1 mouse cellular context compared by ENCODE assay signal in genomic region chr8:31031721-31032591, GRCm38 (mm10).
TF ChIP-seq lines count a peak whose summit lies in the region.

No protein-coding gene starts in this region.

TF ChIP-seq in CH12.LX, 34 proteins besides CTCF, POLR2A, EP300 and RAD21 (continued from another document):
- TF ChIP-seq ELF1 (IDR thresholded peaks at IDR 0.05; ENCODE audit: low read depth, low read length): peak; percentile 61; the same call in 1 of the 2 replicates
- TF ChIP-seq MEF2A (IDR thresholded peaks at IDR 0.05; ENCODE audit: borderline replicate concordance, low read depth, low read length): no peak
- TF ChIP-seq CHD2 (IDR thresholded peaks at IDR 0.05; ENCODE audit: low read length): peak; percentile 76; the same call in 1 of the 2 replicates
- TF ChIP-seq USF1 (IDR thresholded peaks at IDR 0.05; ENCODE audit: low read depth, low read length): no peak
- peak; percentile 45; the same call in 1 of the 2 replicates for TF ChIP-seq HCFC1 (IDR thresholded peaks at IDR 0.05; ENCODE audit: low read depth, low read length)
- TF ChIP-seq IRF4 (IDR thresholded peaks at IDR 0.05; ENCODE audit: low read depth, low read length): peak; percentile 75
- TF ChIP-seq JUND (conservative IDR thresholded peaks at IDR 0.05; ENCODE audit: low read depth, low read length): no peak
- no peak for TF ChIP-seq USF2 (conservative IDR thresholded peaks at IDR 0.05; ENCODE audit: low read depth, low read length)
- no peak; the same call in 1 of the 2 replicates for TF ChIP-seq RCOR1 (conservative IDR thresholded peaks at IDR 0.05; ENCODE audit: low read depth, low read length)
TF ChIP-seq in CH12.LX: peak in this region for 11.
